Mouse (Mus musculus): ENCODE data around the gene Nme4.
A peak's percentile ranks its signal among the peaks of the same experiment; 100 is the strongest.

Nme4 gene

GRCm38 (mm10) chr17:26057787-26058567 is 37.4 kb downstream of the Nme4 start:
- no peak for DNase-seq

GRCm38 (mm10) chr17:26057278-26057677 is 38.1 kb downstream of the Nme4 start:
- DNase-seq: no peak

- no peak for DNase-seq
Measured at GRCm38 (mm10) chr17:26055164-26055563, 40.2 kb downstream of the Nme4 start.

- DNase-seq: no peak
Measured at GRCm38 (mm10) chr17:26054133-26054845, 41.1 kb downstream of the Nme4 start.

- DNase-seq: no peak
Measured at GRCm38 (mm10) chr17:26052706-26053105, 42.7 kb downstream of the Nme4 start.

GRCm38 (mm10) chr17:26052074-26052473 is 43.3 kb downstream of the Nme4 start:
- DNase-seq: no peak

- no peak for DNase-seq
Measured at GRCm38 (mm10) chr17:26048118-26048517, 47.3 kb downstream of the Nme4 start.

GRCm38 (mm10) chr17:26046253-26046997 is 49.0 kb downstream of the Nme4 start:
- peak; percentile 54 for DNase-seq

- DNase-seq: no peak
Measured at GRCm38 (mm10) chr17:26045285-26045684, 50.1 kb downstream of the Nme4 start.

GRCm38 (mm10) chr17:26043249-26043636 is 52.2 kb downstream of the Nme4 start:
- DNase-seq: peak; percentile 86

- peak; percentile 47 for DNase-seq
Measured at GRCm38 (mm10) chr17:26042599-26043248, 52.7 kb downstream of the Nme4 start.

Data from cerebellum, adult 11 months (tissue).